Mouse (Mus musculus): ENCODE results near the gene Aph1a. TPM values are rescaled to one million over a fixed set of nuclear protein-coding genes. Genes with fewer than 3 reads are reported as not detected.
"Not testable (repeated sequence)": the region's sequence is repeated elsewhere in the genome, so short reads cannot be mapped to it uniquely, and the experiment has no call there.

The Aph1a gene
- total RNA-seq, 2 experiments from 2014 or later, result 91.3 to 95.8 TPM

- DNase-seq (ENCODE audit: low spot score in 2 of 2), result peak in 1 of 2 experiments; percentile 79
Observed at GRCm38 (mm10) chr3:95882816-95883425, 10.8 kb upstream of the Aph1a start.

GRCm38 (mm10) chr3:95884400-95884799 lies 9.4 kb upstream of the Aph1a start:
- DNase-seq (ENCODE audit: low spot score in 2 of 2), result no peak

- no peak for DNase-seq (ENCODE audit: low spot score in 2 of 2)
Observed at GRCm38 (mm10) chr3:95887596-95887995, 6.2 kb upstream of the Aph1a start.

GRCm38 (mm10) chr3:95889664-95890063 lies 4.1 kb upstream of the Aph1a start:
- no peak for DNase-seq (ENCODE audit: low spot score in 2 of 2)

- DNase-seq (ENCODE audit: low spot score in 2 of 2), result no peak
Observed at GRCm38 (mm10) chr3:95891211-95892065, 2.3 kb upstream of the Aph1a start, which contains the start of gene BC028528. Gene BC028528 (minus strand): TSS chr3:95892005.

GRCm38 (mm10) chr3:95892066-95893052 lies 1.4 kb upstream of the Aph1a start:
- no peak for DNase-seq (ENCODE audit: low spot score in 2 of 2)

- DNase-seq (ENCODE audit: low spot score in 2 of 2), result no peak
Observed at GRCm38 (mm10) chr3:95893126-95893525, 643 bp upstream of the Aph1a start.

- peak; percentile 39 to 68 for DNase-seq (ENCODE audit: low spot score in 2 of 2)
Observed at GRCm38 (mm10) chr3:95894317-95895160, 770 bp downstream of the Aph1a start.

GRCm38 (mm10) chr3:95895501-95895900 lies 1.7 kb downstream of the Aph1a start:
- not testable (repeated sequence) for DNase-seq (ENCODE audit: low spot score in 2 of 2)

- no peak for DNase-seq (ENCODE audit: low spot score in 2 of 2)
Observed at GRCm38 (mm10) chr3:95899800-95900524, 6.2 kb downstream of the Aph1a start.

- no peak for DNase-seq (ENCODE audit: low spot score in 2 of 2)
Observed at GRCm38 (mm10) chr3:95901616-95902372, 8.0 kb downstream of the Aph1a start.

GRCm38 (mm10) chr3:95902373-95902625 lies 8.5 kb downstream of the Aph1a start:
- DNase-seq (ENCODE audit: low spot score in 2 of 2), result no peak

GRCm38 (mm10) chr3:95902643-95903042 lies 8.9 kb downstream of the Aph1a start:
- DNase-seq (ENCODE audit: low spot score in 2 of 2), result no peak

GRCm38 (mm10) chr3:95903753-95904502 lies 10.2 kb downstream of the Aph1a start:
- no peak for DNase-seq (ENCODE audit: low spot score in 2 of 2)

GRCm38 (mm10) chr3:95904568-95904967 lies 10.8 kb downstream of the Aph1a start, which contains the start of gene Car14:
Gene Car14 (minus strand): TSS chr3:95904691.
- DNase-seq (ENCODE audit: low spot score in 2 of 2), result no peak

- no peak for DNase-seq (ENCODE audit: low spot score in 2 of 2)
Observed at GRCm38 (mm10) chr3:95905146-95905939, 11.6 kb downstream of the Aph1a start.

- peak in 1 of 2 experiments; percentile 53 for DNase-seq (ENCODE audit: low spot score in 2 of 2)
Observed at GRCm38 (mm10) chr3:95905940-95906492, 12.2 kb downstream of the Aph1a start.

Data from gastrocnemius, postnatal 4 days (tissue).